Mouse (Mus musculus): ENCODE data around the gene Rfx3. TPM values are rescaled to one million over a fixed set of nuclear protein-coding genes. Genes with fewer than 3 reads are reported as not detected.

The Rfx3 gene
- total RNA-seq, 1 experiment = 3.2 TPM

DNA sequence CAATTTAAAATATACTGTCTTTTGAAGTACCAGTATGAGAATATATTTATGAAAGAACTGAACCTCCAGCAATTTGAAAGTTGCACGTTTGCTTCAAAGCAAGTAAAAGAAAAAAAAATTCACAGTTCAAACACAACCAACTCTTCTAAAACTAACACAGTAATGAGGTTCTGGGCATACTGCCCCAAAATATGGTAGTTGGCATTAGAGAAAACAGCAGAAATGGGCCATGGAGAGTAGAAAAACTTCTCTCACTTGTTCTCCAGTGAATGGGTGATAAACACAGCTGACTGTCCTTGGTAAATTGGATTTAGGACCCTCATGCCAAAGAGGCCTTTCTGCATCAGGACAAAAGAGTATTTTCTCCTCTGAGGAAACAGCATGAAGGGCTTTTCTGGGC, 182.7 kb downstream of the Rfx3 start:
- TF ChIP-seq MAFK (IDR thresholded peaks at IDR 0.05; ENCODE audit: insufficient read depth, low read depth, low read length) (no peak), HCFC1 (IDR thresholded peaks at IDR 0.05; ENCODE audit: borderline replicate concordance, insufficient read depth, low read length) (no peak), CHD2 (IDR thresholded peaks at IDR 0.05; ENCODE audit: low read depth, low read length) (no peak)
- no peak overlapping the region for H3K9ac ChIP-seq (ENCODE audit: insufficient read depth, low read depth, low read length, poor library complexity, severe bottlenecking)
- H3K27ac ChIP-seq (ENCODE audit: insufficient read depth, low read depth, low read length, poor library complexity, severe bottlenecking) = no peak overlapping the region
- no peak for DNase-seq (ENCODE audit: low read depth, low spot score)
- no peaks in the 10 kb centered on the region for H3K4me1 ChIP-seq (ENCODE audit: control insufficient read depth in 2 of 2, insufficient read depth in 2 of 2, low read length in 2 of 2, poor library complexity in 1 of 2)
- H3K36me3 ChIP-seq (ENCODE audit: control insufficient read depth, insufficient read depth, low read length, poor library complexity, severe bottlenecking) = no peaks in the 10 kb centered on the region
- H3K4me3 ChIP-seq (ENCODE audit: insufficient read depth in 1 of 2, low read depth in 1 of 2, low read length in 2 of 2, poor library complexity in 1 of 2, severe bottlenecking in 1 of 2) = no peak overlapping the region
- no peaks in the 10 kb centered on the region for H3K9me3 ChIP-seq (ENCODE audit: control insufficient read depth, insufficient read depth, low read depth, low read length)
- in situ Hi-C loops (cut with MboI; ENCODE audit: low sequenced_read_pairs in 2 of 2, unreplicated experiment in 2 of 2) = no loop called here

DNA sequence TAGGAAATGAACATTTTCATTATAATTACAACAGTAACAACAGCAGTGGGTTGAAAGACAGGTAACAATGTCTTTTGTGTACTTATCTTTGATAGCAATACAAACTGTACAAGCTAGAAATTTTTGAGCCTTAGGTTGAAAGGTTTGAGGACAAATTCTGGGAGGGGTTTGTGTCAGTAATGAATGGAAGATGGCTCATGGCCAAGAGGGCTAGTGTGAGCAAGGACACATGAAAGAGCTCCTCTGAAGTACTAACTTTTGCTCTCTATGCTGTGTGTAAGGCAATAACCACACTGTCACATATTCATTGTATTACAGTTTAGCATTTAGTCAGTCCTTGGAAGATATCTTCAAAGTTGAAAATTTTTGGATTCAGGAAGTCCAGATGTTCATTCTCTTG, 193.3 kb downstream of the Rfx3 start:
- Histone ChIP-seq H3K36me3 (ENCODE audit: control insufficient read depth, insufficient read depth, low read length, poor library complexity, severe bottlenecking) (no peaks in the 10 kb centered on the region), H3K9ac (ENCODE audit: insufficient read depth, low read depth, low read length, poor library complexity, severe bottlenecking) (no peak overlapping the region), H3K4me1 (ENCODE audit: control insufficient read depth in 2 of 2, insufficient read depth in 2 of 2, low read length in 2 of 2, poor library complexity in 1 of 2) (no peaks in the 10 kb centered on the region), H3K4me3 (ENCODE audit: insufficient read depth in 1 of 2, low read depth in 1 of 2, low read length in 2 of 2, poor library complexity in 1 of 2, severe bottlenecking in 1 of 2) (no peak overlapping the region), H3K27ac (ENCODE audit: insufficient read depth, low read depth, low read length, poor library complexity, severe bottlenecking) (no peak overlapping the region), H3K9me3 (ENCODE audit: control insufficient read depth, insufficient read depth, low read depth, low read length) (no peaks in the 10 kb centered on the region)
- no peak for TF ChIP-seq ZNF384 (IDR thresholded peaks at IDR 0.05; ENCODE audit: low read depth, low read length)
- no peak for DNase-seq (ENCODE audit: low read depth, low spot score)
- in situ Hi-C loops (cut with MboI; ENCODE audit: low sequenced_read_pairs in 2 of 2, unreplicated experiment in 2 of 2) = no loop called here

DNA sequence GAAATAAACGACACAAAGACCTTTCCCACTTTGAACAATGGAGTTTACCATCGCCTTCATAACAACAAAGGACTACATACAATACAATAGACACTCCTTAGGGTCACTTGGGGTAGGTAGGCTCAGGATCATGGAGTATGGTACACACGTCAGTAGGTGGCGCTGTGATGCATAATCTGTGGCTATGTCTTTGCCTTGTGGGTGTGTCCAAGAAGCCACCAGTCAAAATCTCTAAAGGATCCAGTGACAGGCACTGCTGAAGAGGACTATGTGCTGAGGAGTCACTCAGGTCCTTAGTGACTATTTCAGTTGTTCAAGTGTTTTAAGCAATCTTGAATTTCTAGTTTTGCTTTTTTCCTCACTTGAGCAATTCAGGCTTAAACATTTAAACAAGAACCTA, 230.9 kb downstream of the Rfx3 start:
- no peak overlapping the region for H3K27ac ChIP-seq (ENCODE audit: insufficient read depth, low read depth, low read length, poor library complexity, severe bottlenecking)

DNA sequence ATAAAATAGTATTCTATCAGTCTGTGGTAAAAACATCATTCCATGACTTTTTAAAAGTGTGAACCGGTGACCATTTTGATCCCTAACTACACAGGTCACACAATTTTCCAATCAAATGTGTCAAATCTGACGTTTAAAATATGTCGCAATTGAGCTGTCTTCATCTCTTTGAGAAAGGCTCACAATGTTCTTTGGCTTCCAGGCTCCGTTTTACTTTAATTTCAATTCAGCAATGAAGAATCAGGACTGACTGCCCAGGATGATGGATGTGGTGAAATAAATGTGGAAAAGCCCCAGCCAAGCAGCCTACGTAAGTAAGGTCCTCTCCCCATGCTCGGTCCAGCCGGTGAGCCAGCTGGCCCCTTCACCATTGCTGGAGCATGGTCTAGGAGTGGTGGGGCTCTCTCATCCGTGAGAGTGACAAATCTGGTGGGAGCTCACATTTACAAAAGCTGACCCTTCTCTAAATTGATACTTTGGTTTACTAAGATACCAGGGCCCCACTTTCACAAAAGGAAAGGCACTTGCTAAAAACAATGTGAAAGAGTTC, 240.2 kb downstream of the Rfx3 start:
- H3K4me1 ChIP-seq (ENCODE audit: control insufficient read depth in 2 of 2, insufficient read depth in 2 of 2, low read length in 2 of 2, poor library complexity in 1 of 2) = no peaks in the 10 kb centered on the region
- TF ChIP-seq MAFK (IDR thresholded peaks at IDR 0.05; ENCODE audit: insufficient read depth, low read depth, low read length) (no peak), CHD2 (IDR thresholded peaks at IDR 0.05; ENCODE audit: low read depth, low read length) (no peak), ZC3H11A (IDR thresholded peaks at IDR 0.05; ENCODE audit: borderline replicate concordance, low read depth, low read length) (no peak), HCFC1 (IDR thresholded peaks at IDR 0.05; ENCODE audit: borderline replicate concordance, insufficient read depth, low read length) (no peak)
- H3K36me3 ChIP-seq (ENCODE audit: control insufficient read depth, insufficient read depth, low read length, poor library complexity, severe bottlenecking) = no peaks in the 10 kb centered on the region
- no peak overlapping the region for H3K9ac ChIP-seq (ENCODE audit: insufficient read depth, low read depth, low read length, poor library complexity, severe bottlenecking)
- no peak overlapping the region for H3K27ac ChIP-seq (ENCODE audit: insufficient read depth, low read depth, low read length, poor library complexity, severe bottlenecking)
- no peaks in the 10 kb centered on the region for H3K9me3 ChIP-seq (ENCODE audit: control insufficient read depth, insufficient read depth, low read depth, low read length)
- H3K4me3 ChIP-seq (ENCODE audit: insufficient read depth in 1 of 2, low read depth in 1 of 2, low read length in 2 of 2, poor library complexity in 1 of 2, severe bottlenecking in 1 of 2) = no peak overlapping the region
- DNase-seq (ENCODE audit: low read depth, low spot score) = no peak
- in situ Hi-C loops (cut with MboI; ENCODE audit: low sequenced_read_pairs in 2 of 2, unreplicated experiment in 2 of 2) = no loop called here

More for the DNA sequence above, 230.9 kb downstream of the Rfx3 start:
- H3K4me1 ChIP-seq (ENCODE audit: control insufficient read depth in 2 of 2, insufficient read depth in 2 of 2, low read length in 2 of 2, poor library complexity in 1 of 2) = no peaks in the 10 kb centered on the region
- in situ Hi-C loops (cut with MboI; ENCODE audit: low sequenced_read_pairs in 2 of 2, unreplicated experiment in 2 of 2) = no loop called here
- no peaks in the 10 kb centered on the region for H3K9me3 ChIP-seq (ENCODE audit: control insufficient read depth, insufficient read depth, low read depth, low read length)
- no peak for TF ChIP-seq MAFK (IDR thresholded peaks at IDR 0.05; ENCODE audit: insufficient read depth, low read depth, low read length)
- no peak for TF ChIP-seq HCFC1 (IDR thresholded peaks at IDR 0.05; ENCODE audit: borderline replicate concordance, insufficient read depth, low read length)
- 0 out of 2 replicates have a peak, but pooled peaks have one; percentile 8 for TF ChIP-seq ZC3H11A (IDR thresholded peaks at IDR 0.05; ENCODE audit: borderline replicate concordance, low read depth, low read length)
- TF ChIP-seq CHD2 (IDR thresholded peaks at IDR 0.05; ENCODE audit: low read depth, low read length) = no peak
- TF ChIP-seq ZNF384 (IDR thresholded peaks at IDR 0.05; ENCODE audit: low read depth, low read length) = no peak
- H3K9ac ChIP-seq (ENCODE audit: insufficient read depth, low read depth, low read length, poor library complexity, severe bottlenecking) = no peak overlapping the region
- DNase-seq (ENCODE audit: low read depth, low spot score) = peak; percentile 79
- H3K36me3 ChIP-seq (ENCODE audit: control insufficient read depth, insufficient read depth, low read length, poor library complexity, severe bottlenecking) = no peaks in the 10 kb centered on the region
- H3K4me3 ChIP-seq (ENCODE audit: insufficient read depth in 1 of 2, low read depth in 1 of 2, low read length in 2 of 2, poor library complexity in 1 of 2, severe bottlenecking in 1 of 2) = no peak overlapping the region

DNA sequence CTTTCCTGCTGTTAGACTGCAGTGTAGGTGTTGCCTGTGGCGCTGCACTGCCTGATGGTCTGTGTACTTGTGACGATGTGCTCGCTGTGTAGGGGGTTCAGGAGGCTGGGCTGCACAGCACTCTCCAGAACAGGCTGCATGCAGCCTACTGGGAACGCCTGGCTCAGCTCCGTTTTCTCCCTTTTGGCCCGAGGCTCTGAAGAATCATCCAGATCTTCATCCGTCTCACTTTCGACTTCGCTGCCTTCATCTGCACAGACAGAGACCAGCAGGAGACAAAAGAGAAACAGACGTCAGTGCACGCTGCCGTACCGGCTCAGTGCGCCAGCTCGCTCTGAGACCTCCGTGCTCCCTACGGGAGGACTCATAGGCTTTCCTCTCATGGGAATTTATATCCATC, 242.5 kb downstream of the Rfx3 start:
- Histone ChIP-seq H3K36me3 (ENCODE audit: control insufficient read depth, insufficient read depth, low read length, poor library complexity, severe bottlenecking) (no peaks in the 10 kb centered on the region), H3K27ac (ENCODE audit: insufficient read depth, low read depth, low read length, poor library complexity, severe bottlenecking) (no peak overlapping the region), H3K4me1 (ENCODE audit: control insufficient read depth in 2 of 2, insufficient read depth in 2 of 2, low read length in 2 of 2, poor library complexity in 1 of 2) (no peaks in the 10 kb centered on the region), H3K9me3 (ENCODE audit: control insufficient read depth, insufficient read depth, low read depth, low read length) (no peaks in the 10 kb centered on the region), H3K4me3 (ENCODE audit: insufficient read depth in 1 of 2, low read depth in 1 of 2, low read length in 2 of 2, poor library complexity in 1 of 2, severe bottlenecking in 1 of 2) (no peak overlapping the region), H3K9ac (ENCODE audit: insufficient read depth, low read depth, low read length, poor library complexity, severe bottlenecking) (no peak overlapping the region)
- no peak for DNase-seq (ENCODE audit: low read depth, low spot score)
- TF ChIP-seq CHD2 (IDR thresholded peaks at IDR 0.05; ENCODE audit: low read depth, low read length) (no peak), MAFK (IDR thresholded peaks at IDR 0.05; ENCODE audit: insufficient read depth, low read depth, low read length) (no peak), ZNF384 (IDR thresholded peaks at IDR 0.05; ENCODE audit: low read depth, low read length) (no peak), ZC3H11A (IDR thresholded peaks at IDR 0.05; ENCODE audit: borderline replicate concordance, low read depth, low read length) (no peak), HCFC1 (IDR thresholded peaks at IDR 0.05; ENCODE audit: borderline replicate concordance, insufficient read depth, low read length) (no peak)
- in situ Hi-C loops (cut with MboI; ENCODE audit: low sequenced_read_pairs in 2 of 2, unreplicated experiment in 2 of 2) = no loop called here
